Mouse (Mus musculus) ES-E14 (cell line): Measurements from ENCODE around the gene Rpl10a. TPM values are rescaled to one million over a fixed set of nuclear protein-coding genes. Genes with fewer than 3 reads are reported as not detected.

Experiments
- DNase-seq: peaks from one replicate; pipeline ENCODE4 v3.0.0-alpha.2; 2013; ENCODE audit warnings: low read depth, low spot score
- H3K27ac ChIP-seq: 2 replicates; pipeline ENCODE4 v1.5.1; 2012; ENCODE audit warnings: low read depth, mild to moderate bottlenecking, low read length, moderate library complexity, mixed read lengths; ENCODE audit not compliant: poor library complexity, insufficient read depth, severe bottlenecking
- H3K36me3 ChIP-seq: 2 replicates; pipeline ENCODE4 v1.6.1; 2012; ENCODE audit warnings: mild to moderate bottlenecking, low read length, moderate library complexity, mixed read lengths; ENCODE audit not compliant: control insufficient read depth, poor library complexity, insufficient read depth, severe bottlenecking
- H3K4me1 ChIP-seq, 2 experiments: fragments of 150-350 bp in 1 of 2; sonication (generic) in 1 of 2; 2 replicates each; pipeline ENCODE4 v1.6.1; 2012; ENCODE audit warnings: low read length in 2 of 2, mild to moderate bottlenecking in 1 of 2, mixed read lengths in 1 of 2; ENCODE audit not compliant: control insufficient read depth in 2 of 2, insufficient read depth in 2 of 2, poor library complexity in 1 of 2
- H3K4me3 ChIP-seq, 2 experiments: fragments of 150-350 bp in 1 of 2; sonication (generic) in 1 of 2; 2 replicates each; pipeline ENCODE4 v1.5.1; 2012; ENCODE audit warnings: low read length in 2 of 2, low read depth in 1 of 2, mild to moderate bottlenecking in 1 of 2, mixed read lengths in 1 of 2; ENCODE audit not compliant: insufficient read depth in 1 of 2, poor library complexity in 1 of 2, severe bottlenecking in 1 of 2
- H3K9ac ChIP-seq: 2 replicates; pipeline ENCODE4 v1.6.1; 2012; ENCODE audit warnings: low read depth, mild to moderate bottlenecking, low read length, mixed read lengths; ENCODE audit not compliant: poor library complexity, insufficient read depth, severe bottlenecking
- H3K9me3 ChIP-seq: fragments of 150-350 bp; sonication (generic); 2 replicates; pipeline ENCODE4 v1.6.1; 2012; ENCODE audit warnings: low read depth, mild to moderate bottlenecking, low read length; ENCODE audit not compliant: control insufficient read depth, insufficient read depth
- CHD2 ChIP-seq: IDR thresholded peaks from 2 replicates; pipeline ENCODE4 v1.6.1; 2014; ENCODE audit warnings: mild to moderate bottlenecking, low read depth, low read length, inconsistent platforms
- HCFC1 ChIP-seq: IDR thresholded peaks from 2 replicates; pipeline ENCODE4 v1.6.1; 2012; ENCODE audit warnings: low read length, inconsistent platforms, borderline replicate concordance; ENCODE audit not compliant: insufficient read depth
- MAFK ChIP-seq: IDR thresholded peaks from 2 replicates; pipeline ENCODE4 v1.6.1; 2014; ENCODE audit warnings: mild to moderate bottlenecking, low read depth, low read length, inconsistent platforms; ENCODE audit not compliant: insufficient read depth
- ZC3H11A ChIP-seq: IDR thresholded peaks from 2 replicates; pipeline ENCODE4 v1.6.1; 2012; ENCODE audit warnings: low read depth, mild to moderate bottlenecking, inconsistent platforms, low read length, borderline replicate concordance
- ZNF384 ChIP-seq: IDR thresholded peaks from 2 replicates; pipeline ENCODE4 v1.6.1; 2012; ENCODE audit warnings: low read depth, low read length, inconsistent platforms
- in situ Hi-C, 2 experiments: fragments of 600-800 bp; cut with MboI; formaldehyde crosslinking; loops; one replicate each; pipeline ENCODE4 v1.15.1; 2025; ENCODE audit warnings: low sequenced_read_pairs in 2 of 2, inconsistent platforms in 1 of 2; ENCODE audit not compliant: unreplicated experiment in 2 of 2
- total RNA-seq: library from RNA; depleted of rRNA; stranded (reverse); fragments of 300-350 nt; gene quantifications from 2 replicates; pipeline ENCODE4 v1.2.3, GENCODE M21; 2012

Gene Rpl10a
- total RNA-seq, 1 experiment = 2,234 TPM

GRCm38 (mm10) chr17:28280831-28281377 is 47.4 kb upstream of the Rpl10a start:
- no peak overlapping the region for H3K27ac ChIP-seq
- peaks cover 3 to 30% of the 10 kb centered on the region in 2 experiments; a peak in 2 of 4 replicates for H3K4me1 ChIP-seq
- in situ Hi-C loops = no loop called here

GRCm38 (mm10) chr17:28281866-28282441 is 46.3 kb upstream of the Rpl10a start:
- TF ChIP-seq ZC3H11A (no peak), ZNF384 (no peak), MAFK (no peak), CHD2 (no peak), HCFC1 (no peak)
- no peak overlapping the region for H3K9ac ChIP-seq
- H3K27ac ChIP-seq = no peak overlapping the region
- H3K9me3 ChIP-seq = no peaks in the 10 kb centered on the region
- H3K36me3 ChIP-seq = no peaks in the 10 kb centered on the region
- in situ Hi-C loops = no loop called here
- no peak for DNase-seq
- H3K4me3 ChIP-seq = no peak overlapping the region
- H3K4me1 ChIP-seq = peaks cover 3 to 34% of the 10 kb centered on the region in 2 experiments; a peak in 2 of 4 replicates

More at GRCm38 (mm10) chr17:28280831-28281377, 47.4 kb upstream of the Rpl10a start:
- no peak for DNase-seq
- Histone ChIP-seq H3K9ac (no peak overlapping the region), H3K4me3 (no peak overlapping the region), H3K36me3 (no peaks in the 10 kb centered on the region; the same call in 1 of the 2 replicates), H3K9me3 (no peaks in the 10 kb centered on the region)
- no peak for TF ChIP-seq MAFK
- TF ChIP-seq CHD2 = no peak
- no peak for TF ChIP-seq ZNF384
- TF ChIP-seq HCFC1 = no peak
- TF ChIP-seq ZC3H11A = no peak

GRCm38 (mm10) chr17:28283199-28283598 is 45.1 kb upstream of the Rpl10a start:
- TF ChIP-seq CHD2 (no peak), HCFC1 (no peak), ZNF384 (no peak), ZC3H11A (no peak), MAFK (no peak)
- Histone ChIP-seq H3K4me3 (no peak overlapping the region), H3K27ac (no peak overlapping the region), H3K4me1 (peaks cover 0 to 30% of the 10 kb centered on the region in 2 experiments; a peak in 2 of 4 replicates), H3K9me3 (no peaks in the 10 kb centered on the region), H3K36me3 (no peaks in the 10 kb centered on the region), H3K9ac (no peak overlapping the region)
- no peak for DNase-seq
- in situ Hi-C loops = no loop called here

- DNase-seq = no peak
- H3K4me3 ChIP-seq = no peak overlapping the region
- no peak overlapping the region for H3K9ac ChIP-seq
Measured at GRCm38 (mm10) chr17:28286133-28286532, 42.1 kb upstream of the Rpl10a start.

More at GRCm38 (mm10) chr17:28286133-28286532, 42.1 kb upstream of the Rpl10a start:
- in situ Hi-C loops = no loop called here
- Histone ChIP-seq H3K4me1 (peaks cover 0 to 11% of the 10 kb centered on the region in 2 experiments; a peak in 1 of 4 replicates), H3K9me3 (no peaks in the 10 kb centered on the region), H3K36me3 (no peaks in the 10 kb centered on the region), H3K27ac (no peak overlapping the region)
- TF ChIP-seq ZC3H11A (no peak), MAFK (no peak), ZNF384 (no peak), CHD2 (no peak), HCFC1 (no peak)
